Mouse (Mus musculus): ENCODE measurements around the gene Zfp143.

DNA sequence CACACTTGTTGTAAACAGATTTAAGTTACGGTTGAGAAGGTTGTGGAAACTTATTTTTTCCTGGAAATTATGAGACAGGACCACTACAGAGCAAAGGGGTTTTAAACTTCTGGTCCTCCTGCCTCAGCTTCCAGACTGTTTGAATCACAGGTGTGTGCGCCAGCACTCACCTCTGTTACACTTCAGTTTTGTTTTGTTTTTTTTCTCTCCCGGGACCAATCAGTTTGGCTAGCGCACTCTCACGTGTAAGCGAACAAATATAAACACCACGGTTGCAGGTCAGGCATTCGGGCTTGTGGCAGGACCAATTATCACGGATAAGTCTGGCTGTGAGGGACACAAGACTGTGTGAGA is 60.1 kb downstream of the Zfp143 start:
- TF ChIP-seq POLR2A (IDR thresholded peaks at IDR 0.05; ENCODE audit: borderline replicate concordance, insufficient read depth, low read length) (no peak), CTCF (IDR thresholded peaks at IDR 0.05; ENCODE audit: borderline replicate concordance, insufficient read depth, low read depth, low read length) (no peak)
